Mouse (Mus musculus): ENCODE measurements around the gene Uncx. TPM values are rescaled to one million over a fixed set of nuclear protein-coding genes. Genes with fewer than 3 reads are reported as not detected.

Uncx gene
- total RNA-seq, 1 experiment = not detected

- in situ Hi-C loops (cut with MboI; ENCODE audit: low sequenced_read_pairs in 2 of 2, unreplicated experiment in 2 of 2) = no loop called here
- Histone ChIP-seq H3K9ac (ENCODE audit: insufficient read depth, low read depth, low read length, poor library complexity, severe bottlenecking) (no peak overlapping the region), H3K9me3 (ENCODE audit: control insufficient read depth, insufficient read depth, low read depth, low read length) (no peaks in the 10 kb centered on the region), H3K4me1 (ENCODE audit: control insufficient read depth in 2 of 2, insufficient read depth in 2 of 2, low read length in 2 of 2, poor library complexity in 1 of 2) (peaks cover 0 to 4% of the 10 kb centered on the region in 2 experiments; a peak in 2 of 4 replicates), H3K36me3 (ENCODE audit: control insufficient read depth, insufficient read depth, low read length, poor library complexity, severe bottlenecking) (no peaks in the 10 kb centered on the region), H3K27ac (ENCODE audit: insufficient read depth, low read depth, low read length, poor library complexity, severe bottlenecking) (no peak overlapping the region), H3K4me3 (ENCODE audit: insufficient read depth in 1 of 2, low read depth in 1 of 2, low read length in 2 of 2, poor library complexity in 1 of 2, severe bottlenecking in 1 of 2) (no peak overlapping the region)
- TF ChIP-seq MAFK (IDR thresholded peaks at IDR 0.05; ENCODE audit: insufficient read depth, low read depth, low read length) (no peak), HCFC1 (IDR thresholded peaks at IDR 0.05; ENCODE audit: borderline replicate concordance, insufficient read depth, low read length) (no peak), ZC3H11A (IDR thresholded peaks at IDR 0.05; ENCODE audit: borderline replicate concordance, low read depth, low read length) (no peak), CHD2 (IDR thresholded peaks at IDR 0.05; ENCODE audit: low read depth, low read length) (no peak), ZNF384 (IDR thresholded peaks at IDR 0.05; ENCODE audit: low read depth, low read length) (no peak)
- no peak for DNase-seq (ENCODE audit: low read depth, low spot score)
Observed at GRCm38 (mm10) chr5:139575054-139575453, 31.8 kb downstream of the Uncx start.

GRCm38 (mm10) chr5:139580171-139580743, 37.0 kb downstream of the Uncx start:
- DNase-seq (ENCODE audit: low read depth, low spot score) = no peak
- Histone ChIP-seq H3K4me1 (ENCODE audit: control insufficient read depth in 2 of 2, insufficient read depth in 2 of 2, low read length in 2 of 2, poor library complexity in 1 of 2) (peaks cover 0 to 7% of the 10 kb centered on the region in 2 experiments; a peak in 2 of 4 replicates), H3K4me3 (ENCODE audit: insufficient read depth in 1 of 2, low read depth in 1 of 2, low read length in 2 of 2, poor library complexity in 1 of 2, severe bottlenecking in 1 of 2) (0 out of 4 replicates have a peak overlapping the region, but pooled peaks of 1 of the 2 experiments have one; percentile 13), H3K9me3 (ENCODE audit: control insufficient read depth, insufficient read depth, low read depth, low read length) (no peaks in the 10 kb centered on the region), H3K9ac (ENCODE audit: insufficient read depth, low read depth, low read length, poor library complexity, severe bottlenecking) (no peak overlapping the region), H3K36me3 (ENCODE audit: control insufficient read depth, insufficient read depth, low read length, poor library complexity, severe bottlenecking) (no peaks in the 10 kb centered on the region), H3K27ac (ENCODE audit: insufficient read depth, low read depth, low read length, poor library complexity, severe bottlenecking) (no peak overlapping the region)
- in situ Hi-C loops (cut with MboI; ENCODE audit: low sequenced_read_pairs in 2 of 2, unreplicated experiment in 2 of 2) = no loop called here
- no peak for TF ChIP-seq ZC3H11A (IDR thresholded peaks at IDR 0.05; ENCODE audit: borderline replicate concordance, low read depth, low read length)
- TF ChIP-seq ZNF384 (IDR thresholded peaks at IDR 0.05; ENCODE audit: low read depth, low read length) = no peak
- no peak for TF ChIP-seq HCFC1 (IDR thresholded peaks at IDR 0.05; ENCODE audit: borderline replicate concordance, insufficient read depth, low read length)
- no peak for TF ChIP-seq CHD2 (IDR thresholded peaks at IDR 0.05; ENCODE audit: low read depth, low read length)
- no peak for TF ChIP-seq MAFK (IDR thresholded peaks at IDR 0.05; ENCODE audit: insufficient read depth, low read depth, low read length)

- Histone ChIP-seq H3K9ac (ENCODE audit: insufficient read depth, low read depth, low read length, poor library complexity, severe bottlenecking) (no peak overlapping the region), H3K4me1 (ENCODE audit: control insufficient read depth in 2 of 2, insufficient read depth in 2 of 2, low read length in 2 of 2, poor library complexity in 1 of 2) (peaks cover 0 to 7% of the 10 kb centered on the region in 2 experiments; a peak in 2 of 4 replicates), H3K27ac (ENCODE audit: insufficient read depth, low read depth, low read length, poor library complexity, severe bottlenecking) (no peak overlapping the region), H3K36me3 (ENCODE audit: control insufficient read depth, insufficient read depth, low read length, poor library complexity, severe bottlenecking) (no peaks in the 10 kb centered on the region), H3K4me3 (ENCODE audit: insufficient read depth in 1 of 2, low read depth in 1 of 2, low read length in 2 of 2, poor library complexity in 1 of 2, severe bottlenecking in 1 of 2) (no peak overlapping the region), H3K9me3 (ENCODE audit: control insufficient read depth, insufficient read depth, low read depth, low read length) (no peaks in the 10 kb centered on the region)
- in situ Hi-C loops (cut with MboI; ENCODE audit: low sequenced_read_pairs in 2 of 2, unreplicated experiment in 2 of 2) = no loop called here
- TF ChIP-seq ZC3H11A (IDR thresholded peaks at IDR 0.05; ENCODE audit: borderline replicate concordance, low read depth, low read length) = no peak
- no peak for TF ChIP-seq MAFK (IDR thresholded peaks at IDR 0.05; ENCODE audit: insufficient read depth, low read depth, low read length)
- TF ChIP-seq ZNF384 (IDR thresholded peaks at IDR 0.05; ENCODE audit: low read depth, low read length) = no peak
- no peak for TF ChIP-seq CHD2 (IDR thresholded peaks at IDR 0.05; ENCODE audit: low read depth, low read length)
- TF ChIP-seq HCFC1 (IDR thresholded peaks at IDR 0.05; ENCODE audit: borderline replicate concordance, insufficient read depth, low read length) = no peak
- DNase-seq (ENCODE audit: low read depth, low spot score) = no peak
Observed at GRCm38 (mm10) chr5:139581308-139581868, 38.1 kb downstream of the Uncx start.

- H3K36me3 ChIP-seq (ENCODE audit: control insufficient read depth, insufficient read depth, low read length, poor library complexity, severe bottlenecking) = no peaks in the 10 kb centered on the region
- in situ Hi-C loops (cut with MboI; ENCODE audit: low sequenced_read_pairs in 2 of 2, unreplicated experiment in 2 of 2) = no loop called here
- TF ChIP-seq HCFC1 (IDR thresholded peaks at IDR 0.05; ENCODE audit: borderline replicate concordance, insufficient read depth, low read length) = no peak
- TF ChIP-seq CHD2 (IDR thresholded peaks at IDR 0.05; ENCODE audit: low read depth, low read length) = no peak
- TF ChIP-seq ZC3H11A (IDR thresholded peaks at IDR 0.05; ENCODE audit: borderline replicate concordance, low read depth, low read length) = no peak
- no peak for TF ChIP-seq ZNF384 (IDR thresholded peaks at IDR 0.05; ENCODE audit: low read depth, low read length)
- no peak for TF ChIP-seq MAFK (IDR thresholded peaks at IDR 0.05; ENCODE audit: insufficient read depth, low read depth, low read length)
- no peak overlapping the region for H3K27ac ChIP-seq (ENCODE audit: insufficient read depth, low read depth, low read length, poor library complexity, severe bottlenecking)
- H3K4me1 ChIP-seq (ENCODE audit: control insufficient read depth in 2 of 2, insufficient read depth in 2 of 2, low read length in 2 of 2, poor library complexity in 1 of 2) = peaks cover 0 to 7% of the 10 kb centered on the region in 2 experiments; a peak in 2 of 4 replicates
- no peak overlapping the region for H3K9ac ChIP-seq (ENCODE audit: insufficient read depth, low read depth, low read length, poor library complexity, severe bottlenecking)
- no peak for DNase-seq (ENCODE audit: low read depth, low spot score)
- H3K4me3 ChIP-seq (ENCODE audit: insufficient read depth in 1 of 2, low read depth in 1 of 2, low read length in 2 of 2, poor library complexity in 1 of 2, severe bottlenecking in 1 of 2) = peak overlapping the region in 1 of 2 experiments; percentile 5; a peak in 1 of 4 replicates
- H3K9me3 ChIP-seq (ENCODE audit: control insufficient read depth, insufficient read depth, low read depth, low read length) = no peaks in the 10 kb centered on the region
Observed at GRCm38 (mm10) chr5:139584971-139585747, 41.9 kb downstream of the Uncx start.

Data from ES-E14 (cell line).